Mouse (Mus musculus): ENCODE data around the gene Nepro. TPM values are rescaled to one million over a fixed set of nuclear protein-coding genes. Genes with fewer than 3 reads are reported as not detected.

The Nepro gene
- polyA plus RNA-seq (2011; ENCODE audit: insufficient read depth, insufficient read length, low read depth, missing spikeins), result 28.6 and 32.1 TPM in 2 replicates

GRCm38 (mm10) chr16:44724083-44724787 is at the start of gene Nepro:
Nepro (plus strand) TSS chr16:44724301.
- Histone ChIP-seq H3K36me3 (ENCODE audit: control insufficient read depth, insufficient read depth, low read length, poor library complexity, severe bottlenecking) (peaks cover 35% of the 10 kb centered on the region), H3K4me1 (ENCODE audit: control insufficient read depth, insufficient read depth, low read length) (peaks cover 2% of the 10 kb centered on the region), H3K4me3 (ENCODE audit: low read depth, low read length) (peak within 1 kb of the TSS; percentile 100), H3K27me3 (ENCODE audit: control insufficient read depth, insufficient read depth, low read length, poor library complexity, severe bottlenecking) (no peaks in the 10 kb centered on the region), H3K9me3 (replicated peaks; ENCODE audit: control insufficient read depth, insufficient read depth, low read length, poor library complexity, severe bottlenecking) (no peaks in the 10 kb centered on the region), H3K27ac (ENCODE audit: insufficient read depth, low read length) (peak within 1 kb of the TSS; percentile 88), H3K9ac (ENCODE audit: low read depth, poor library complexity, severe bottlenecking) (peak within 1 kb of the TSS; percentile 98)
- peak; percentile 69 for TF ChIP-seq POLR2A (IDR thresholded peaks at IDR 0.05; ENCODE audit: insufficient read depth, low read length)
- no peak for TF ChIP-seq EP300 (IDR thresholded peaks at IDR 0.05; ENCODE audit: insufficient read depth, low read depth, low read length)

GRCm38 (mm10) chr16:44676357-44676756 is 47.7 kb upstream of the Nepro start:
- Histone ChIP-seq H3K36me3 (ENCODE audit: control insufficient read depth, insufficient read depth, low read length, poor library complexity, severe bottlenecking) (no peaks in the 10 kb centered on the region), H3K4me1 (ENCODE audit: control insufficient read depth, insufficient read depth, low read length) (no peaks in the 10 kb centered on the region), H3K4me3 (ENCODE audit: low read depth, low read length) (no peak overlapping the region), H3K9me3 (replicated peaks; ENCODE audit: control insufficient read depth, insufficient read depth, low read length, poor library complexity, severe bottlenecking) (no peaks in the 10 kb centered on the region), H3K9ac (ENCODE audit: low read depth, poor library complexity, severe bottlenecking) (no peak overlapping the region), H3K27ac (ENCODE audit: insufficient read depth, low read length) (no peak overlapping the region), H3K27me3 (ENCODE audit: control insufficient read depth, insufficient read depth, low read length, poor library complexity, severe bottlenecking) (0 out of 2 replicates have a peak, but pooled peaks cover 4% of the 10 kb centered on the region)
- no peak for TF ChIP-seq POLR2A (IDR thresholded peaks at IDR 0.05; ENCODE audit: insufficient read depth, low read length)
- no peak for TF ChIP-seq EP300 (IDR thresholded peaks at IDR 0.05; ENCODE audit: insufficient read depth, low read depth, low read length)
- no peak for TF ChIP-seq CTCF (IDR thresholded peaks at IDR 0.05; ENCODE audit: low read depth, low read length)

GRCm38 (mm10) chr16:44679082-44679481 is 45.0 kb upstream of the Nepro start:
- Histone ChIP-seq H3K9me3 (replicated peaks; ENCODE audit: control insufficient read depth, insufficient read depth, low read length, poor library complexity, severe bottlenecking) (no peaks in the 10 kb centered on the region; the same call in 1 of the 2 replicates), H3K4me1 (ENCODE audit: control insufficient read depth, insufficient read depth, low read length) (no peaks in the 10 kb centered on the region), H3K27me3 (ENCODE audit: control insufficient read depth, insufficient read depth, low read length, poor library complexity, severe bottlenecking) (peaks cover 2% of the 10 kb centered on the region; the same call in 1 of the 2 replicates), H3K36me3 (ENCODE audit: control insufficient read depth, insufficient read depth, low read length, poor library complexity, severe bottlenecking) (no peaks in the 10 kb centered on the region), H3K9ac (ENCODE audit: low read depth, poor library complexity, severe bottlenecking) (no peak overlapping the region), H3K4me3 (ENCODE audit: low read depth, low read length) (no peak overlapping the region), H3K27ac (ENCODE audit: insufficient read depth, low read length) (no peak overlapping the region)
- TF ChIP-seq EP300 (IDR thresholded peaks at IDR 0.05; ENCODE audit: insufficient read depth, low read depth, low read length) (no peak), CTCF (IDR thresholded peaks at IDR 0.05; ENCODE audit: low read depth, low read length) (no peak), POLR2A (IDR thresholded peaks at IDR 0.05; ENCODE audit: insufficient read depth, low read length) (no peak)

- TF ChIP-seq EP300 (IDR thresholded peaks at IDR 0.05; ENCODE audit: insufficient read depth, low read depth, low read length) (no peak), POLR2A (IDR thresholded peaks at IDR 0.05; ENCODE audit: insufficient read depth, low read length) (no peak), CTCF (IDR thresholded peaks at IDR 0.05; ENCODE audit: low read depth, low read length) (no peak)
- Histone ChIP-seq H3K27ac (ENCODE audit: insufficient read depth, low read length) (no peak overlapping the region), H3K9me3 (replicated peaks; ENCODE audit: control insufficient read depth, insufficient read depth, low read length, poor library complexity, severe bottlenecking) (no peaks in the 10 kb centered on the region; the same call in 1 of the 2 replicates), H3K4me1 (ENCODE audit: control insufficient read depth, insufficient read depth, low read length) (no peaks in the 10 kb centered on the region), H3K4me3 (ENCODE audit: low read depth, low read length) (no peak overlapping the region), H3K27me3 (ENCODE audit: control insufficient read depth, insufficient read depth, low read length, poor library complexity, severe bottlenecking) (peaks cover 2% of the 10 kb centered on the region; the same call in 1 of the 2 replicates), H3K36me3 (ENCODE audit: control insufficient read depth, insufficient read depth, low read length, poor library complexity, severe bottlenecking) (no peaks in the 10 kb centered on the region), H3K9ac (ENCODE audit: low read depth, poor library complexity, severe bottlenecking) (no peak overlapping the region)
Observed at GRCm38 (mm10) chr16:44679503-44679971, 44.6 kb upstream of the Nepro start.

- H3K9ac ChIP-seq (ENCODE audit: low read depth, poor library complexity, severe bottlenecking), result no peak overlapping the region
- H3K27ac ChIP-seq (ENCODE audit: insufficient read depth, low read length), result no peak overlapping the region
- TF ChIP-seq EP300 (IDR thresholded peaks at IDR 0.05; ENCODE audit: insufficient read depth, low read depth, low read length), result no peak
- no peak for TF ChIP-seq CTCF (IDR thresholded peaks at IDR 0.05; ENCODE audit: low read depth, low read length)
- no peak for TF ChIP-seq POLR2A (IDR thresholded peaks at IDR 0.05; ENCODE audit: insufficient read depth, low read length)
- H3K4me3 ChIP-seq (ENCODE audit: low read depth, low read length), result no peak overlapping the region
- H3K9me3 ChIP-seq (replicated peaks; ENCODE audit: control insufficient read depth, insufficient read depth, low read length, poor library complexity, severe bottlenecking), result no peaks in the 10 kb centered on the region; the same call in 1 of the 2 replicates
- no peaks in the 10 kb centered on the region for H3K4me1 ChIP-seq (ENCODE audit: control insufficient read depth, insufficient read depth, low read length)
- no peaks in the 10 kb centered on the region for H3K36me3 ChIP-seq (ENCODE audit: control insufficient read depth, insufficient read depth, low read length, poor library complexity, severe bottlenecking)
- H3K27me3 ChIP-seq (ENCODE audit: control insufficient read depth, insufficient read depth, low read length, poor library complexity, severe bottlenecking), result no peaks in the 10 kb centered on the region; the same call in 1 of the 2 replicates
Observed at GRCm38 (mm10) chr16:44680756-44681498, 43.2 kb upstream of the Nepro start.
